Mouse (Mus musculus): ENCODE results near the gene Tef. TPM values are rescaled to one million over a fixed set of nuclear protein-coding genes. Genes with fewer than 3 reads are reported as not detected.
A peak's percentile ranks its signal among the peaks of the same experiment; 100 is the strongest.

Tef gene
- polyA plus RNA-seq, 1 experiment from 2014 or later = 12.9 TPM

DNA sequence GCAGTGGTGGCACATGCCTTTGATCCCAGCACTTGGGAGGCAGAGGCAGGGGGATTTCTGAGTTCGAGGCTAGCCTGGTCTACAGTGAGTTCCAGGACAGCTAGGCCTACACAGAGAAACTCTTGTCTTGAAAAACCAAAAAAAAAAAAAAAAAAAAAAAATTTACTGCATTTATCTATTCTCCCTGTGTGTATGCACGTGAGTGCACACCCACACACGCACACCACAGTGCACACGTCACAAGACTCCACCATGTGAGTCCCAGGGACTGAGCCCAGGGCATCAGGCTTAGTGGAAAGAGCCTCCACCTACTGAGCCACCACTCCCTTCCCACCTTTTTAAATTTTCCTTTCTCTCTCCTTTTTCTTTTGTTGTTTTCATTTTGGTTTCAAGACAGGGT is 28.3 kb downstream of the Tef start:
- ATAC-seq (ENCODE audit: low FRiP score) (no peak), DNase-seq (ENCODE audit: low spot score, missing footprints) (no peak)
- Histone ChIP-seq H3K27ac (ENCODE audit: low read depth, low read length) (no peak overlapping the region), H3K4me2 (no peak overlapping the region), H3K4me1 (ENCODE audit: control insufficient read depth, insufficient read depth, low read length) (no peaks in the 10 kb centered on the region; the same call in 1 of the 2 replicates), H3K27me3 (ENCODE audit: control insufficient read depth, insufficient read depth, low read length) (no peaks in the 10 kb centered on the region), H3K9ac (ENCODE audit: low read length) (no peak overlapping the region), H3K9me3 (ENCODE audit: control insufficient read depth, low read length) (no peaks in the 10 kb centered on the region), H3K4me3 (ENCODE audit: low read depth, low read length) (no peak overlapping the region), H3K36me3 (ENCODE audit: control insufficient read depth, insufficient read depth, low read length) (peaks cover 6% of the 10 kb centered on the region)
- WGBS = 90% methylated on average over 4 of the region's 4 CpGs

GRCm38 (mm10) chr15:81831136-81831825 is 29.1 kb downstream of the Tef start:
- Histone ChIP-seq H3K9ac (ENCODE audit: low read length) (no peak overlapping the region), H3K36me3 (ENCODE audit: control insufficient read depth, insufficient read depth, low read length) (peaks cover 2% of the 10 kb centered on the region; the same call in 1 of the 2 replicates), H3K27me3 (ENCODE audit: control insufficient read depth, insufficient read depth, low read length) (no peaks in the 10 kb centered on the region), H3K9me3 (ENCODE audit: control insufficient read depth, low read length) (no peaks in the 10 kb centered on the region), H3K4me3 (ENCODE audit: low read depth, low read length) (no peak overlapping the region), H3K27ac (ENCODE audit: low read depth, low read length) (no peak overlapping the region), H3K4me2 (no peak overlapping the region), H3K4me1 (ENCODE audit: control insufficient read depth, insufficient read depth, low read length) (no peaks in the 10 kb centered on the region; the same call in 1 of the 2 replicates)
- 14% methylated on average over 24 of the region's 24 CpGs for WGBS
- DNase-seq (ENCODE audit: low spot score, missing footprints) = peak; percentile 98
- ATAC-seq (ENCODE audit: low FRiP score) = peak; percentile 94

- no peak overlapping the region for H3K4me3 ChIP-seq (ENCODE audit: low read depth, low read length)
- no peak overlapping the region for H3K9ac ChIP-seq (ENCODE audit: low read length)
- no peaks in the 10 kb centered on the region for H3K9me3 ChIP-seq (ENCODE audit: control insufficient read depth, low read length)
- H3K36me3 ChIP-seq (ENCODE audit: control insufficient read depth, insufficient read depth, low read length) = no peaks in the 10 kb centered on the region
- no peaks in the 10 kb centered on the region for H3K27me3 ChIP-seq (ENCODE audit: control insufficient read depth, insufficient read depth, low read length)
- WGBS = 96% methylated on average over 3 of the region's 3 CpGs
- no peak overlapping the region for H3K27ac ChIP-seq (ENCODE audit: low read depth, low read length)
- H3K4me2 ChIP-seq = no peak overlapping the region
- H3K4me1 ChIP-seq (ENCODE audit: control insufficient read depth, insufficient read depth, low read length) = no peaks in the 10 kb centered on the region; the same call in 1 of the 2 replicates
- DNase-seq (ENCODE audit: low spot score, missing footprints) (peak; percentile 72), ATAC-seq (ENCODE audit: low FRiP score) (no peak)
Observed at GRCm38 (mm10) chr15:81832219-81832618, 30.0 kb downstream of the Tef start.

DNA sequence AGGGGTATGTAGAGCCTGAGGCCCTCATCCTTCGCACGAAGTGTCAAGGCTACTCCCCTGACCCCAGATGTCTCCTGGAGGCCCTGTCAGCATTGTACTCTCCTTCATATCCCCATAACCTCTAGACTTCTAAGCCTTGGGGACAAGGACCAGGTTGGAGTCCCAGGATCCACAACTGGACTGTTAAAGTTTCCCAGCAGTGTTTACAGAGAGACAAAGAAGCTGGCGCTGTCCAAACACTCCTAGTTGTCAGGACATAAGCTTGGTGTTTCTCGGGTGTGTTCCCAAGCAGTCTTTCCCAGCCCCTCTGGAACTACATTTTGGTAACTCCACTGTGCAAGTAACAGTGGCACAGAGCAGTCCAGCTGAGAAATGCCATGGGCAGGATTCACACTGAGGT is 31.3 kb downstream of the Tef start:
- Histone ChIP-seq H3K36me3 (ENCODE audit: control insufficient read depth, insufficient read depth, low read length) (no peaks in the 10 kb centered on the region), H3K27ac (ENCODE audit: low read depth, low read length) (no peak overlapping the region), H3K27me3 (ENCODE audit: control insufficient read depth, insufficient read depth, low read length) (no peaks in the 10 kb centered on the region), H3K4me1 (ENCODE audit: control insufficient read depth, insufficient read depth, low read length) (no peaks in the 10 kb centered on the region; the same call in 1 of the 2 replicates), H3K9ac (ENCODE audit: low read length) (no peak overlapping the region), H3K4me2 (no peak overlapping the region), H3K4me3 (ENCODE audit: low read depth, low read length) (no peak overlapping the region), H3K9me3 (ENCODE audit: control insufficient read depth, low read length) (no peaks in the 10 kb centered on the region)
- DNase-seq (ENCODE audit: low spot score, missing footprints) (no peak), ATAC-seq (ENCODE audit: low FRiP score) (no peak)
- 76% methylated on average over 4 of the region's 4 CpGs for WGBS

GRCm38 (mm10) chr15:81834171-81834841 is 32.1 kb downstream of the Tef start:
- Histone ChIP-seq H3K4me2 (no peak overlapping the region), H3K36me3 (ENCODE audit: control insufficient read depth, insufficient read depth, low read length) (no peaks in the 10 kb centered on the region), H3K9me3 (ENCODE audit: control insufficient read depth, low read length) (no peaks in the 10 kb centered on the region), H3K27me3 (ENCODE audit: control insufficient read depth, insufficient read depth, low read length) (no peaks in the 10 kb centered on the region), H3K27ac (ENCODE audit: low read depth, low read length) (no peak overlapping the region), H3K4me1 (ENCODE audit: control insufficient read depth, insufficient read depth, low read length) (no peaks in the 10 kb centered on the region; the same call in 1 of the 2 replicates), H3K4me3 (ENCODE audit: low read depth, low read length) (no peak overlapping the region), H3K9ac (ENCODE audit: low read length) (no peak overlapping the region)
- DNase-seq (ENCODE audit: low spot score, missing footprints) = peak; percentile 70
- 55% methylated on average over 3 of the region's 3 CpGs for WGBS
- ATAC-seq (ENCODE audit: low FRiP score) = no peak

DNA sequence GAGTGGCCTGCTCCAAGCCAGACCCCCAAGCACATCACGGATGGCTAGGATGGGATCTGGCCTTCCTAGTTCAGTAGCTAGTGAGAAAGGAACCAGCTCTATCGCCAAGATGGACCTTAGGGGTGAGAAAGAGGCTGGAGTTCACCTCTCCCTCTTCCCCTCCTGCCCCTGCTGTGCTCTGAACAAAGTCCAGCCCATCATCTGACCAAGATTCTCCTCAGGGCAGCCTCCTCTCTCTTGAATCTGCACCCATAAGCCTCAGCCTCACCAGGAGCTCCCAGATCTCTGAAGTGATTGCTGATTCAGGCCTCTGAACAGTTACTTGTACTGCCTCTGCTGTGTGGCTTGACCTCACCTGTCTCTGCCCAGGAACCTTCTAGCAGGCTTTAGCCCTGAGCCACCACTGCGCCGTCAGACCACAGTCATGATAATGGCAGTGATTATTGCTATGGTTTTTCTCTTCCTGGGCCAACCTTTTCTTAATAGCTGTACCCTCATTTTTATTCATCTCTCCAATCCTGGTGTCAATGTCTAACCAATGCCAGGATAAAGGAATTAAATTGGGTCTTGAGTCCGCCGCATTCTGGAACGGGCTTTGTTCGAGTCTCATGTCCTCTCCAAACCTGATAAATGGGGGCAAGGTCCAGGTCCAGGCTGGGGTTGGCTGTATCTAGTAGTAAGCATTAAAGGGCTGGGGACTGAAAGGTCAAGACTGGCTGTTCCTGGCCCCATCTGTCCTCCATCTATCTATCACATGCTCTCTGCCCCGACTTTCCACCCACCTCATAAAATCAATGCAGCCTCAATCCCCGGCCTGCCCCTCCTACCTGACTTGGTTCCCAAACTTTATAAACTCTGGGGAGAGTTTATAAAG is 33.0 kb downstream of the Tef start:
- H3K9me3 ChIP-seq (ENCODE audit: control insufficient read depth, low read length) = no peaks in the 10 kb centered on the region
- H3K36me3 ChIP-seq (ENCODE audit: control insufficient read depth, insufficient read depth, low read length) = no peaks in the 10 kb centered on the region
- H3K27ac ChIP-seq (ENCODE audit: low read depth, low read length) = no peak overlapping the region
- no peak overlapping the region for H3K4me3 ChIP-seq (ENCODE audit: low read depth, low read length)
- H3K9ac ChIP-seq (ENCODE audit: low read length) = no peak overlapping the region
- H3K27me3 ChIP-seq (ENCODE audit: control insufficient read depth, insufficient read depth, low read length) = no peaks in the 10 kb centered on the region
- H3K4me1 ChIP-seq (ENCODE audit: control insufficient read depth, insufficient read depth, low read length) = no peaks in the 10 kb centered on the region; the same call in 1 of the 2 replicates
- DNase-seq (ENCODE audit: low spot score, missing footprints) = peak; percentile 79
- H3K4me2 ChIP-seq = no peak overlapping the region
- WGBS = 76% methylated on average over 10 of the region's 10 CpGs
- ATAC-seq (ENCODE audit: low FRiP score) = no peak

GRCm38 (mm10) chr15:81836124-81836821 is 34.1 kb downstream of the Tef start:
- DNase-seq (ENCODE audit: low spot score, missing footprints) (peak; percentile 88), ATAC-seq (ENCODE audit: low FRiP score) (peak; percentile 75)
- Histone ChIP-seq H3K27me3 (ENCODE audit: control insufficient read depth, insufficient read depth, low read length) (no peaks in the 10 kb centered on the region), H3K27ac (ENCODE audit: low read depth, low read length) (no peak overlapping the region), H3K9me3 (ENCODE audit: control insufficient read depth, low read length) (no peaks in the 10 kb centered on the region), H3K4me3 (ENCODE audit: low read depth, low read length) (peak overlapping the region; percentile 13; the same call in 1 of the 2 replicates), H3K9ac (ENCODE audit: low read length) (peak overlapping the region; percentile 31), H3K36me3 (ENCODE audit: control insufficient read depth, insufficient read depth, low read length) (no peaks in the 10 kb centered on the region), H3K4me1 (ENCODE audit: control insufficient read depth, insufficient read depth, low read length) (no peaks in the 10 kb centered on the region; the same call in 1 of the 2 replicates), H3K4me2 (peak overlapping the region; percentile 39)
- WGBS = 2% methylated on average over 33 of the region's 33 CpGs

- H3K9me3 ChIP-seq (ENCODE audit: control insufficient read depth, low read length) = no peaks in the 10 kb centered on the region
- H3K4me3 ChIP-seq (ENCODE audit: low read depth, low read length) = no peak overlapping the region
- 59% methylated on average over 7 of the region's 7 CpGs for WGBS
- no peaks in the 10 kb centered on the region; the same call in 1 of the 2 replicates for H3K4me1 ChIP-seq (ENCODE audit: control insufficient read depth, insufficient read depth, low read length)
- DNase-seq (ENCODE audit: low spot score, missing footprints) = peak; percentile 73
- no peaks in the 10 kb centered on the region for H3K27me3 ChIP-seq (ENCODE audit: control insufficient read depth, insufficient read depth, low read length)
- H3K36me3 ChIP-seq (ENCODE audit: control insufficient read depth, insufficient read depth, low read length) = no peaks in the 10 kb centered on the region
- no peak overlapping the region for H3K27ac ChIP-seq (ENCODE audit: low read depth, low read length)
- ATAC-seq (ENCODE audit: low FRiP score) = no peak
- H3K9ac ChIP-seq (ENCODE audit: low read length) = no peak overlapping the region
- H3K4me2 ChIP-seq = no peak overlapping the region
Observed at GRCm38 (mm10) chr15:81836966-81837920, 35.0 kb downstream of the Tef start.

All from midbrain, embryonic 11.5 days (tissue).